Mouse (Mus musculus): ENCODE data around the gene Taf15.
A peak's percentile ranks its signal among the peaks of the same experiment; 100 is the strongest.

Gene Taf15

GRCm38 (mm10) chr11:83472324-83473234 lies at the start of gene Taf15:
Taf15 (plus strand) TSS chr11:83473086.
- peak; percentile 98 for DNase-seq

GRCm38 (mm10) chr11:83424681-83425080 lies 48.2 kb upstream of the Taf15 start:
- peak; percentile 69 for DNase-seq

GRCm38 (mm10) chr11:83426964-83427363 lies 45.9 kb upstream of the Taf15 start:
- DNase-seq: peak; percentile 26

GRCm38 (mm10) chr11:83429355-83429754 lies 43.5 kb upstream of the Taf15 start, which contains the start of gene Gas2l2:
Gas2l2 (minus strand) TSS chr11:83429455.
- DNase-seq: no peak

GRCm38 (mm10) chr11:83432533-83432932 lies 40.4 kb upstream of the Taf15 start:
- DNase-seq: no peak

GRCm38 (mm10) chr11:83437377-83437776 lies 35.5 kb upstream of the Taf15 start, which contains the start of gene 1700020L24Rik:
1700020L24Rik (plus strand) TSS chr11:83437677.
- DNase-seq: no peak

GRCm38 (mm10) chr11:83439426-83440060 lies 33.3 kb upstream of the Taf15 start:
- no peak for DNase-seq

GRCm38 (mm10) chr11:83440081-83441064 lies 32.5 kb upstream of the Taf15 start:
- DNase-seq: peak; percentile 89

GRCm38 (mm10) chr11:83441235-83441634 lies 31.7 kb upstream of the Taf15 start:
- no peak for DNase-seq

- DNase-seq: peak; percentile 62
Measured at GRCm38 (mm10) chr11:83442596-83443267, 30.2 kb upstream of the Taf15 start.

GRCm38 (mm10) chr11:83443824-83444223 lies 29.1 kb upstream of the Taf15 start:
- peak; percentile 31 for DNase-seq

GRCm38 (mm10) chr11:83445001-83445400 lies 27.9 kb upstream of the Taf15 start:
- DNase-seq: no peak

GRCm38 (mm10) chr11:83447612-83448011 lies 25.3 kb upstream of the Taf15 start:
- no peak for DNase-seq

GRCm38 (mm10) chr11:83448021-83448926 lies 24.6 kb upstream of the Taf15 start:
- DNase-seq: no peak

- DNase-seq: no peak
Measured at GRCm38 (mm10) chr11:83448927-83449236, 24.0 kb upstream of the Taf15 start.

GRCm38 (mm10) chr11:83449298-83449697 lies 23.6 kb upstream of the Taf15 start:
- DNase-seq: no peak

- no peak for DNase-seq
Measured at GRCm38 (mm10) chr11:83450550-83450949, 22.3 kb upstream of the Taf15 start.

- DNase-seq: no peak
Measured at GRCm38 (mm10) chr11:83451281-83451680, 21.6 kb upstream of the Taf15 start.

- peak; percentile 56 for DNase-seq
Measured at GRCm38 (mm10) chr11:83454548-83454947, 18.3 kb upstream of the Taf15 start.

- DNase-seq: no peak
Measured at GRCm38 (mm10) chr11:83455608-83456007, 17.3 kb upstream of the Taf15 start.

- no peak for DNase-seq
Measured at GRCm38 (mm10) chr11:83457257-83457656, 15.6 kb upstream of the Taf15 start.
